Mouse (Mus musculus) midbrain, embryonic 11.5 days (tissue): ENCODE measurements around the gene Zcchc2. TPM values are rescaled to one million over a fixed set of nuclear protein-coding genes. Genes with fewer than 3 reads are reported as not detected.

Experiments used
- ATAC-seq: fragments of 200-750 bp; cut with Nextera tagmentation; 2 replicates; pipeline ENCODE4 v1.8.0; 2017; ENCODE audit warnings: moderate TSS enrichment, moderate library complexity; ENCODE audit not compliant: low FRiP score
- DNase-seq: peaks from one replicate; pipeline ENCODE4 v3.0.0; 2015; ENCODE audit warnings: low spot score; ENCODE audit errors: missing footprints
- H3K27ac ChIP-seq: fragments of 300-500 bp; sonication (generic); 2 replicates; pipeline ENCODE4 v1.5.1; 2014; ENCODE audit warnings: low read depth, low read length
- H3K27me3 ChIP-seq: fragments of 300-500 bp; sonication (generic); 2 replicates; pipeline ENCODE4 v1.6.1; 2014; ENCODE audit warnings: mild to moderate bottlenecking, low read length, moderate library complexity, mixed read lengths; ENCODE audit not compliant: control insufficient read depth, insufficient read depth
- H3K36me3 ChIP-seq: fragments of 300-500 bp; sonication (generic); 2 replicates; pipeline ENCODE4 v1.6.1; 2014; ENCODE audit warnings: mild to moderate bottlenecking, low read length, moderate library complexity, mixed read lengths; ENCODE audit not compliant: control insufficient read depth, insufficient read depth
- H3K4me1 ChIP-seq: fragments of 300-500 bp; sonication (generic); 2 replicates; pipeline ENCODE4 v1.6.1; 2014; ENCODE audit warnings: low read length; ENCODE audit not compliant: control insufficient read depth, insufficient read depth
- H3K4me2 ChIP-seq: fragments of 300-500 bp; sonication (generic); 2 replicates; pipeline ENCODE4 v1.6.1; 2014; ENCODE audit warnings: mild to moderate bottlenecking, moderate library complexity
- H3K4me3 ChIP-seq: fragments of 300-500 bp; sonication (generic); 2 replicates; pipeline ENCODE4 v1.5.1; 2014; ENCODE audit warnings: low read depth, low read length
- H3K9ac ChIP-seq: fragments of 300-500 bp; sonication (generic); 2 replicates; pipeline ENCODE4 v1.6.1; 2014; ENCODE audit warnings: low read length
- H3K9me3 ChIP-seq: fragments of 300-500 bp; sonication (generic); 2 replicates; pipeline ENCODE4 v1.6.1; 2016; ENCODE audit warnings: low read length; ENCODE audit not compliant: control insufficient read depth
- WGBS: fragments of 180-500 bp; shearing (Covaris S2); extraction: QIAGEN DNeasy Blood & Tissue Kit; methylation state at CpG from one replicate; pipeline ENCODE4 v1.1.7; 2014; 5-methylcytosine and 5-hydroxymethylcytosine counted together
- polyA plus RNA-seq: library from polyadenylated mRNA; unstranded; fragments of >200 nt; fragmentation: Nextera tagmentation; extraction: Ambion mirVana; gene quantifications from 2 replicates; pipeline ENCODE4 v1.2.1, GENCODE M21; 2014

Gene Zcchc2
- polyA plus RNA-seq, 1 experiment from 2014 or later: 1.7 TPM

DNA sequence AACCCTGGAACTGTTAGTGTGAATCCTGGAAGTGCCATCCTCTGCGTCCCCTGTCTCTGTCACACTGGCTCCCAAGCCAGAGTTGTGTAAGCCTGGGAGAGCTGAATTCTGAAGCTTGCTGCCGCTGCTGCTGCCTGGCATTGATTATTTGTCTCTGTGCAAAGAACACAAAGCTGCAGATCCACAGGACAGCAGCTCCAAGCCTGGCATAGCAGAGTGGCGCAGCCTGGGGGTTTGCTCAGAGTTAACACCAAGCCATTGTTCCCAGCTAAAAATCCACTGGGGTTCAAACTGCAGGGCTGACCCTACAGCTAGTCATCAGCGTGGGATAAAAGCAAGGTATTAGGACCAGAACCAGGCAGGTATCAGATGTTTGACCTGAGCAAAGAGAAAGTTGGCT, 80.6 kb downstream of the Zcchc2 start:
- Histone ChIP-seq H3K27me3 (no peaks in the 10 kb centered on the region), H3K4me3 (no peak overlapping the region), H3K9me3 (no peaks in the 10 kb centered on the region), H3K27ac (no peak overlapping the region), H3K36me3 (no peaks in the 10 kb centered on the region), H3K4me2 (no peak overlapping the region), H3K9ac (no peak overlapping the region), H3K4me1 (peaks cover 5% of the 10 kb centered on the region)
- 66% methylated on average over 4 of the region's 4 CpGs for WGBS
- DNase-seq: peak; percentile 83
- peak; percentile 38 for ATAC-seq

DNA sequence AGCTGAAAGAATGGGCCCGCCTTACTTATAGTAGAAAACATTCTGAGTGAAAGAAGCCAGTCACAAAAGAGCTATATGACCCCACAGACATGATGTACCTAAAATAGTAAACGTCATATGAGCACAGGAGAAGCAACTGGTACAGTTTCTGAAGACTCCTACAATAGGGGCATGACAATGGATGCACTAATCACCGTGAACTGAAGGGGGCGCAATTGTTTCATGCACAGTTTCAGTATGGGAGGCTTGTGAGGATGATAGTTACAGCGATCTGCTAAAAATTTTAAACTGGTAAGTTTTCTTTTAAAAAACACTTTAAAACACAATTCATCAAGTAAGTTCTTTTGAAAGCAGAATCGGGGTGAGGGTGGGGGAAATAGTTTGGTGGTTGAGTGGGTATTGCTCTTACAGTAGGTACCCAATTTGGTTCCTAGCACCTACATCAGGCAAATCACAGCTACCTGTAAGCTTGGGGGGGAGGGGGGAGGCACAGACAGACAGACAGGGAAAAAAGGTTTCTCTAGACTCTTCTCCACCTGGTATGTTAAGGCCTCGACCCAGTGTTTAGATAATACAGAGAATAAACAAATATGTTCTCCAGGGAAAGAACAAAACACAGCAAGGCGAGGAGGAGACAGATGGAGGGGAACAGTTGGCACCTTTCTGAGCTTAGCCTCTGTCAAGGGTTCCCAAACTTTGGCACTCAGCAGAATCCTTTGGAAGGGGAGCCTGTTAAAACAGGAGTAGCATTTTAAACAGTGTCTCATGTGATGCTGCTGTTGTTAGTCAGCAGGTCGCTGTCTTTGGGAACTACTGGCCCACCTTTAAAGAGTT, 81.2 kb downstream of the Zcchc2 start:
- ATAC-seq (peak; percentile 77), DNase-seq (peak; percentile 99)
- H3K9me3 ChIP-seq: no peaks in the 10 kb centered on the region
- no peaks in the 10 kb centered on the region for H3K36me3 ChIP-seq
- no peak overlapping the region for H3K9ac ChIP-seq
- peak overlapping the region; percentile 25 for H3K4me2 ChIP-seq
- no peak overlapping the region for H3K4me3 ChIP-seq
- WGBS: 13% methylated on average over 9 of the region's 9 CpGs
- peaks cover 5% of the 10 kb centered on the region for H3K4me1 ChIP-seq
- H3K27me3 ChIP-seq: no peaks in the 10 kb centered on the region
- no peak overlapping the region for H3K27ac ChIP-seq

DNA sequence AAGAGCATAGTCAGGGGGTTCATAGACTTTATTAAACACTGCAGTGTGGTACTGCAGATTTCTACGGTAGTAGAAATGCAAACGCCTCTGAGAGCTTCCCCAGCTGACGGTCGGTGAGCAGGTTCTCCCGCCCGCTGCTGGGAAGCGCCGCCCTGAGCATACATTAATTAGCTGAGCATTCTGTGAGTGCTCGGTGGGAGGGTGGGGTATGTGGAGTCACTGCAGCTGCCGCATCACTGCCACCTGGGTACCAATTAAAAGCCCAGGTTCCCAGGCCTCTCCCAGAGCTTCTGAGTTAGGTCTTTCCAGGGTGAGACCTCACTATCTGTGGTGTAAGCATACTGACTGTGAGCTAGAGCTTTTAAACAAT, 81.8 kb downstream of the Zcchc2 start:
- no peak overlapping the region for H3K4me3 ChIP-seq
- no peaks in the 10 kb centered on the region for H3K36me3 ChIP-seq
- DNase-seq (peak; percentile 85), ATAC-seq (peak; percentile 78)
- no peak overlapping the region for H3K27ac ChIP-seq
- H3K9me3 ChIP-seq: no peaks in the 10 kb centered on the region
- WGBS: 2% methylated on average over 10 of the region's 10 CpGs
- peaks cover 5% of the 10 kb centered on the region for H3K4me1 ChIP-seq
- no peaks in the 10 kb centered on the region for H3K27me3 ChIP-seq
- H3K4me2 ChIP-seq: peak overlapping the region; percentile 25
- no peak overlapping the region for H3K9ac ChIP-seq

DNA sequence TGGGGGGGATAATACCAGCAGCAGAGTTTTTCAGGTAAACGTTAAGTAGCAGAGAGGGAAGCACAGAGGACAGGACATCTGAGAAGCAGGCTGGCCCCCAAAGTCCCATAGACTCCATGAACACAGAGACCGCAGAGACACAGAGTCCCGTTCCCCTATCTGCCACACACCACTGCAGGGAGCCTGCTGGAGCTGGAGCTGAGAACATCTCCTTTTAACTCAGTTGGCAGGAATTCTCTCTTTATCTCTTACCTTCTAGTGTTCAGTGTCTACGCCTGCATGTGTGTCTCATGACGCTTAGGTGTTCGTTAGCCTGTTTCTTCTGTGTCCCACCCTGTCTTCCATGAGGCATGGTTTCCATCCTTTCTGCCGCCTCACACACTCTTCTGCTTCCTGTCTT, 83.0 kb downstream of the Zcchc2 start:
- 83% methylated on average over 7 of the region's 7 CpGs for WGBS
- DNase-seq (no peak), ATAC-seq (no peak)
- Histone ChIP-seq H3K9ac (no peak overlapping the region), H3K4me1 (peaks cover 5% of the 10 kb centered on the region), H3K4me3 (no peak overlapping the region), H3K27ac (no peak overlapping the region), H3K9me3 (no peaks in the 10 kb centered on the region), H3K36me3 (no peaks in the 10 kb centered on the region), H3K27me3 (no peaks in the 10 kb centered on the region), H3K4me2 (no peak overlapping the region)

DNA sequence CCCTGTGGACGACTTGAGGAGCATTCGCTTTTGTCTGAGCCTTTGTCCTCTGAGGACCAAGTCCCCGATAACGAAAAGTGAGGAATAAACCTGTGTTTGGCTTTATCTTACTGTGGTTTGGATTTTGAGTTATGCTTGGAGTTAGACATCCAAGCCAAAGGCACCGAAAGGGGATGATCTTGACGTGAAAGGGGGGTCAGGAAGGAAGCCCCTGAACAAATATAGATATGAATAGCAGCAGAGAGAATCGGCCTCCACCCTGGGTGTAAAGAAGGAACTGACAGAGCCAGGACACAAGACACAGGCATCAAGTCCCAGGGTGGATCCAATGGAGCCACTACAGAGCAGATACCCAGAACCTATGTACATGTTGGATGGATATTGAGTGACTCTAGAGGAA, 83.9 kb downstream of the Zcchc2 start:
- no peak overlapping the region for H3K27ac ChIP-seq
- WGBS: 81% methylated on average over 7 of the region's 7 CpGs

DNA sequence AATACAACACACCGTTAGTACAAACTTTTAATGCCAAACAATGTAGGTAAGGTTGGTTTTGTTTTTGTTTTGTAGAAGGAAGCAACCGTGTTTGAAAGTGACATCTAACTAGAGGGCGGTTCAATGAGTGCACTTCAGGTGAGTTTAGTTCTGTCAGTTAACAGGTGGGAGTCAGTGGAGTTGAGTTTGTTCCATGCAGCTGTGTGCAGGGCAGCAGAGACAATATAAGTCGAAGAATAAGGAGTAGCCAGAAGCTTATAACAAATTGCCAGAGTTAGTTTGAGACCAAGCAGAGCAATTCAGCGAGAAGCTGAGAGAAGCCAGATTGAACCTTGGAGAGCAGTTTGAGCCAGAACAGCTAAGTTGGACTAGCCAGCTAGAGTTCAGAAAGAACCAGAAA, 84.5 kb downstream of the Zcchc2 start:
- H3K27ac ChIP-seq: no peak overlapping the region
- H3K9me3 ChIP-seq: no peaks in the 10 kb centered on the region
- no peak overlapping the region for H3K4me3 ChIP-seq
- peak; percentile 53 for DNase-seq
- H3K4me1 ChIP-seq: peaks cover 5% of the 10 kb centered on the region
- H3K27me3 ChIP-seq: no peaks in the 10 kb centered on the region
- WGBS: 90% methylated on average over 5 of the region's 5 CpGs
- no peak overlapping the region for H3K4me2 ChIP-seq
- no peak for ATAC-seq
- H3K36me3 ChIP-seq: no peaks in the 10 kb centered on the region
- no peak overlapping the region for H3K9ac ChIP-seq

More for the DNA sequence above, 83.9 kb downstream of the Zcchc2 start:
- DNase-seq (peak; percentile 39), ATAC-seq (no peak)
- no peaks in the 10 kb centered on the region for H3K27me3 ChIP-seq
- no peak overlapping the region for H3K9ac ChIP-seq
- H3K36me3 ChIP-seq: no peaks in the 10 kb centered on the region
- H3K4me2 ChIP-seq: no peak overlapping the region
- no peaks in the 10 kb centered on the region for H3K9me3 ChIP-seq
- H3K4me3 ChIP-seq: no peak overlapping the region
- H3K4me1 ChIP-seq: peaks cover 5% of the 10 kb centered on the region

DNA sequence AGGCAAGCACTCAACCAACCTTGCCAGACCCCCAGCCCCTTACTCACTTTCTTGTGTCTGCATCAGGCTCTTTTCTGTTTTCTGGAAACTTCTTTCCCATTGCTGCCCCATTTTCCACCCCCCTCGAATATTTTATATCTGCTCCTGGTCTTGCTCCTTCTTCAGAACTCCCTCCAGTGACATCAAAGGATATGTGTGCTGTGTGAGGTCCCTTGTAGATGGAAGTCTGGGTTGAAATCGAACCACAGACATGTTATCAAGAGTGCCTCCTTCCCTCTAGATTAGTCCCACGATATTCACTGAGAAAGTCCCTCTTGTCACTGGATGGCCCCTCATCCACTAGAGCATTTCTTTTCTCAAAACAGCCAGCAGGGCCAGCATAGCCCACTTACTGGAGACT, 86.4 kb downstream of the Zcchc2 start:
- ATAC-seq (no peak), DNase-seq (peak; percentile 51)
- no peak overlapping the region for H3K4me3 ChIP-seq
- 77% methylated on average over 3 of the region's 3 CpGs for WGBS
- no peak overlapping the region for H3K4me2 ChIP-seq
- no peak overlapping the region for H3K9ac ChIP-seq
- peaks cover 5% of the 10 kb centered on the region for H3K4me1 ChIP-seq
- no peaks in the 10 kb centered on the region for H3K9me3 ChIP-seq
- no peak overlapping the region for H3K27ac ChIP-seq
- H3K36me3 ChIP-seq: no peaks in the 10 kb centered on the region
- H3K27me3 ChIP-seq: no peaks in the 10 kb centered on the region

DNA sequence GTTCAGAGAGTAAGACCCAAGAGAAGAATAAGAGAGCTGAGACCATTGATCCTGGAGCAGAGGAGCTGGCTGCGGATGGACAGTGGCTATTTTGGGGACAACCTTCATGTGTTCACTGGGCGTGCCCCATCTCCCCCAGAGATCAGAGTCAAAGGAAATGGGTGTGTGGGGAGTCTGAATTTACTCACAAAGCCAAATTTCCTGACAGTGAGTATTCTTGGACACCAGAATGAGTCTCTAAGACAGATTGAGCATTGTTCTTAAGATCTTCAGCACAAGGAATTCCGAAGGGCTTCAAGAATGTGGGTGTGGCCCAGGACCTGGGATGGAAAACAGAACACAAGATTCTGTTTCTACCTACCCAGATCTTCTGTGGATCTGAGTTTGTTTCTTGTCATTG, 87.0 kb downstream of the Zcchc2 start:
- 83% methylated on average over 3 of the region's 3 CpGs for WGBS
- peak; percentile 33 for DNase-seq
- no peaks in the 10 kb centered on the region for H3K36me3 ChIP-seq

More for the DNA sequence above, 87.0 kb downstream of the Zcchc2 start:
- Histone ChIP-seq H3K27me3 (no peaks in the 10 kb centered on the region), H3K4me1 (no peaks in the 10 kb centered on the region; the same call in 1 of the 2 replicates), H3K27ac (no peak overlapping the region), H3K9ac (no peak overlapping the region), H3K9me3 (no peaks in the 10 kb centered on the region), H3K4me3 (no peak overlapping the region), H3K4me2 (no peak overlapping the region)
- no peak for ATAC-seq
